Mouse (Mus musculus): ENCODE measurements around the gene Nr2f6. TPM values are rescaled to one million over a fixed set of nuclear protein-coding genes. Genes with fewer than 3 reads are reported as not detected.

Gene Nr2f6
- total and polyA plus RNA-seq, 3 experiments, result 11.8 to 25.2 (median 14.2) TPM

- Histone ChIP-seq H3K4me3 (replicated peaks in 1 of 3; ENCODE audit: low read depth in 2 of 3, low read length in 2 of 3, poor library complexity in 1 of 3) (no peak overlapping the region), H3K4me1 (ENCODE audit: control insufficient read depth in 1 of 2, insufficient read depth in 2 of 2) (peaks cover 15 to 45% of the 10 kb centered on the region in 2 experiments), H3K9ac (ENCODE audit: insufficient read depth, low read depth) (no peak overlapping the region), H3K27me3 (replicated peaks) (no peaks in the 10 kb centered on the region), H3K79me2 (replicated peaks; ENCODE audit: control insufficient read depth, extremely low read depth, insufficient read depth, poor library complexity, severe bottlenecking) (no peaks in the 10 kb centered on the region), H3K36me3 (replicated peaks in 1 of 2; ENCODE audit: control insufficient read depth in 1 of 2, insufficient read depth in 1 of 2, low read length in 1 of 2) (peaks cover 0 to 3% of the 10 kb centered on the region in 2 experiments), H3K4me2 (ENCODE audit: insufficient read depth, low read depth, poor library complexity, severe bottlenecking) (no peak overlapping the region), H3K27ac (ENCODE audit: insufficient read depth, low read depth) (no peak overlapping the region), H3K9me3 (replicated peaks; ENCODE audit: low read length) (no peaks in the 10 kb centered on the region)
- dilution Hi-C loops (cut with MboI; ENCODE audit: extremely low pct_ligation_motif_present, extremely low pct_unique_long_range_greater_than_20kb, low sequenced_read_pairs) (no loop called here), in situ Hi-C loops (cut with MboI; ENCODE audit: low pct_ligation_motif_present, low pct_unique_long_range_greater_than_20kb, low sequenced_read_pairs) (no loop called here)
- no peak for DNase-seq (ENCODE audit: extremely low read depth)
- TF ChIP-seq MAZ (IDR thresholded peaks at IDR 0.05; ENCODE audit: low read depth, low read length) (no peak), NELFE (IDR thresholded peaks at IDR 0.05; ENCODE audit: low read depth, low read length) (no peak), EP300 (IDR thresholded peaks at IDR 0.05; ENCODE audit: low read length) (no peak), CHD1 (IDR thresholded peaks at IDR 0.05; ENCODE audit: low read depth, low read length) (no peak), CTCF (conservative IDR thresholded peaks at IDR 0.05 in 1 of 2, IDR thresholded peaks at IDR 0.05 in 1 of 2; ENCODE audit: low read depth in 2 of 2, low read length in 2 of 2) (no peak), IRF4 (IDR thresholded peaks at IDR 0.05; ENCODE audit: low read depth, low read length) (no peak), ZC3H11A (IDR thresholded peaks at IDR 0.05; ENCODE audit: low read depth, low read length) (no peak), ETS1 (conservative IDR thresholded peaks at IDR 0.05; ENCODE audit: low read depth, low read length) (no peak), TBP (conservative IDR thresholded peaks at IDR 0.05; ENCODE audit: low read depth, low read length) (no peak), USF1 (IDR thresholded peaks at IDR 0.05; ENCODE audit: low read depth, low read length) (no peak), SIN3A (IDR thresholded peaks at IDR 0.05; ENCODE audit: low read length) (no peak)
These were observed 1.6 kb upstream of the Nr2f6 start for GRCm38 (mm10) chr8:71383396-71383795.

- H3K27ac ChIP-seq (ENCODE audit: insufficient read depth, low read depth), result no peak overlapping the region
- in situ Hi-C loops (cut with MboI; ENCODE audit: low pct_ligation_motif_present, low pct_unique_long_range_greater_than_20kb, low sequenced_read_pairs), result no loop called here
These were observed 506 bp upstream of the Nr2f6 start for GRCm38 (mm10) chr8:71381971-71382961.

More at GRCm38 (mm10) chr8:71381971-71382961, 506 bp upstream of the Nr2f6 start:
- H3K79me2 ChIP-seq (replicated peaks; ENCODE audit: control insufficient read depth, extremely low read depth, insufficient read depth, poor library complexity, severe bottlenecking), result no peaks in the 10 kb centered on the region
- H3K27me3 ChIP-seq (replicated peaks), result no peaks in the 10 kb centered on the region
- H3K9ac ChIP-seq (ENCODE audit: insufficient read depth, low read depth), result peak overlapping the region; percentile 26
- TF ChIP-seq MAFK (IDR thresholded peaks at IDR 0.05; ENCODE audit: insufficient replicate concordance, low read length) (no peak), IRF4 (IDR thresholded peaks at IDR 0.05; ENCODE audit: low read depth, low read length) (0 out of 2 replicates have a peak, but pooled peaks have one; percentile 13), CHD2 (IDR thresholded peaks at IDR 0.05; ENCODE audit: low read length) (0 out of 2 replicates have a peak, but pooled peaks have one; percentile 7), ELF1 (IDR thresholded peaks at IDR 0.05; ENCODE audit: low read depth, low read length) (no peak), POLR2A (IDR thresholded peaks at IDR 0.05; ENCODE audit: low read depth, low read length) (0 out of 2 replicates have a peak, but pooled peaks have one; percentile 25), MXI1 (IDR thresholded peaks at IDR 0.05; ENCODE audit: low read depth, low read length) (peak; percentile 27; the same call in 1 of the 2 replicates), POLR2AphosphoS2 (IDR thresholded peaks at IDR 0.05; ENCODE audit: low read depth, low read length) (no peak), ZNF384 (IDR thresholded peaks at IDR 0.05; ENCODE audit: low read depth, low read length) (peak; percentile 77), NELFE (IDR thresholded peaks at IDR 0.05; ENCODE audit: low read depth, low read length) (no peak), RAD21 (IDR thresholded peaks at IDR 0.05; ENCODE audit: low read depth, low read length) (no peak), NRF1 (IDR thresholded peaks at IDR 0.05; ENCODE audit: low read depth, low read length) (peak; percentile 60), ZKSCAN1 (IDR thresholded peaks at IDR 0.05; ENCODE audit: borderline replicate concordance, low read depth, low read length) (no peak)
- peak overlapping the region; percentile 47 for H3K4me2 ChIP-seq (ENCODE audit: insufficient read depth, low read depth, poor library complexity, severe bottlenecking)
- H3K9me3 ChIP-seq (replicated peaks; ENCODE audit: low read length), result no peaks in the 10 kb centered on the region
- peaks cover 0 to 13% of the 10 kb centered on the region in 2 experiments for H3K36me3 ChIP-seq (replicated peaks in 1 of 2; ENCODE audit: control insufficient read depth in 1 of 2, insufficient read depth in 1 of 2, low read length in 1 of 2)
- peaks cover 15 to 48% of the 10 kb centered on the region in 2 experiments for H3K4me1 ChIP-seq (ENCODE audit: control insufficient read depth in 1 of 2, insufficient read depth in 2 of 2)
- H3K4me3 ChIP-seq (replicated peaks in 1 of 3; ENCODE audit: low read depth in 2 of 3, low read length in 2 of 3, poor library complexity in 1 of 3), result peak overlapping the region; percentile 30 to 62 (median 52)
- dilution Hi-C loops (cut with MboI; ENCODE audit: extremely low pct_ligation_motif_present, extremely low pct_unique_long_range_greater_than_20kb, low sequenced_read_pairs), result no loop called here
- peak; percentile 58 for DNase-seq (ENCODE audit: extremely low read depth)
